Mouse (Mus musculus) kidney, adult 10 weeks (tissue): ENCODE measurements around the gene Kansl1. TPM values are rescaled to one million over a fixed set of nuclear protein-coding genes. Genes with fewer than 3 reads are reported as not detected.

Experiments
- polyA plus RNA-seq: library from polyadenylated mRNA; stranded (reverse); fragments of 350-450 nt; fragmentation: Illumina TruSeq; extraction: RNeasy Lipid Tissue Mini Kit (QIAGEN cat#74804); gene quantifications from one replicate; pipeline ENCODE4 v1.2.3, GENCODE M21; 2014; ENCODE audit warnings: low read depth, low replicate concordance

The Kansl1 gene
- 20.2 TPM for polyA plus RNA-seq

GRCm38 (mm10) chr11:104468751-104469268, at the start of gene Kansl1:
Kansl1 (minus strand) TSS chr11:104468861.

Other genes starting within 250 kb of the Kansl1 start
- gene Mapt, start 237.5 kb downstream of the Kansl1 start, polyA plus RNA-seq: 21.2 TPM
- 58.4 TPM for gene Cdc27, start 81.8 kb upstream of the Kansl1 start, polyA plus RNA-seq
- 0.77 TPM for gene Myl4, start 81.8 kb upstream of the Kansl1 start, polyA plus RNA-seq
- 0.77 TPM for gene Itgb3, start 139.1 kb upstream of the Kansl1 start, polyA plus RNA-seq
- gene Gm11639, start 216.8 kb upstream of the Kansl1 start, polyA plus RNA-seq: 0.04 TPM